ENCODE assay signal across 20 mouse cellular contexts in genomic region chr16:94082960-94083847, GRCm38 (mm10). TPM values are rescaled to one million over a fixed set of nuclear protein-coding genes. Genes with fewer than 3 reads are reported as not detected.
DNase-seq lines count a peak whose midpoint lies in the region; ATAC-seq lines count a peak whose summit lies in the region.
"Had no signal": no experiment of that assay in that cellular context is flagged by ENCODE, and none has a peak within 500 bp of the region (broad histone marks: within the 10 kb centered on the region; RNA-seq: fewer than 3 reads in every experiment).

No protein-coding gene starts in this region.

- no peak overlapping the region for H3K27ac ChIP-seq in kidney, embryonic 14.5 days (ENCODE audit: low read depth, low read length)
- no peak overlapping the region for H3K27ac ChIP-seq in embryonic facial prominence, embryonic 13.5 days
- H3K27ac ChIP-seq: stomach, embryonic 15.5 days had no signal

- H3K36me3 ChIP-seq in kidney, embryonic 14.5 days (ENCODE audit: control insufficient read depth, insufficient read depth, low read length), result no peaks in the 10 kb centered on the region
- H3K36me3 ChIP-seq in embryonic facial prominence, embryonic 13.5 days, result no peaks in the 10 kb centered on the region
- H3K36me3 ChIP-seq: stomach, embryonic 15.5 days had no signal

- no peaks in the 10 kb centered on the region for H3K9me3 ChIP-seq in kidney, embryonic 14.5 days (ENCODE audit: control insufficient read depth, low read length)
- no peaks in the 10 kb centered on the region for H3K9me3 ChIP-seq in embryonic facial prominence, embryonic 13.5 days
- H3K9me3 ChIP-seq: stomach, embryonic 15.5 days had no signal

- H3K9ac ChIP-seq in kidney, embryonic 14.5 days (ENCODE audit: low read depth, low read length), result no peak overlapping the region
- no peak overlapping the region for H3K9ac ChIP-seq in embryonic facial prominence, embryonic 13.5 days
- H3K9ac ChIP-seq: stomach, embryonic 15.5 days had no signal

- H3K4me2 ChIP-seq in kidney, embryonic 14.5 days (replicated peaks; ENCODE audit: low read depth, low read length), result no peak overlapping the region
- H3K4me2 ChIP-seq in embryonic facial prominence, embryonic 13.5 days, result 0 out of 2 replicates have a peak overlapping the region, but pooled peaks have one; percentile 9

- DNase-seq in kidney, adult 11 months, result no peak
- peak; percentile 46 for DNase-seq in thymus, postnatal 4 days
- no peak for DNase-seq in thymus, postnatal 14 days
- no peak for DNase-seq in adrenal gland, postnatal 14 days
- no peak for DNase-seq in adrenal gland, postnatal 10 days
- no peak for DNase-seq in spleen, adult 12 weeks (ENCODE audit: low spot score)
- DNase-seq: adrenal gland, postnatal 25 days; cerebellum, postnatal 14 days; layer of hippocampus, postnatal 36 days; lung, postnatal 14 days; right cerebral cortex, postnatal 25 days had no signal

- WGBS in kidney, embryonic 14.5 days, result under 1% methylated on average over 46 of the region's 46 CpGs
- 1% methylated on average over 46 of the region's 46 CpGs for WGBS in embryonic facial prominence, embryonic 13.5 days

- no peak for ATAC-seq in kidney, embryonic 14.5 days (ENCODE audit: low FRiP score, low TSS enrichment)
- no peak for ATAC-seq in embryonic facial prominence, embryonic 13.5 days (ENCODE audit: insufficient number of reproducible peaks, insufficient read depth, low FRiP score, low TSS enrichment, low read depth)
- ATAC-seq: CD4-positive, CD25-positive, alpha-beta regulatory T cell, adult 4 months; intestine, embryonic 16.5 days; Patski had no signal

- peaks cover 12% of the 10 kb centered on the region; the same call in 1 of the 2 replicates for H3K4me1 ChIP-seq in kidney, embryonic 14.5 days (ENCODE audit: control insufficient read depth, insufficient read depth, low read length)
- H3K4me1 ChIP-seq in embryonic facial prominence, embryonic 13.5 days, result peaks cover 44% of the 10 kb centered on the region

- peaks cover 94% of the 10 kb centered on the region for H3K27me3 ChIP-seq in kidney, embryonic 14.5 days (ENCODE audit: control insufficient read depth, insufficient read depth, low read length)
- peaks cover 98% of the 10 kb centered on the region for H3K27me3 ChIP-seq in embryonic facial prominence, embryonic 13.5 days
- H3K27me3 ChIP-seq: Patski had no signal

- H3K4me3 ChIP-seq in kidney, embryonic 14.5 days (ENCODE audit: low read length), result 0 out of 2 replicates have a peak overlapping the region, but pooled peaks have one; percentile 1
- H3K4me3 ChIP-seq in embryonic facial prominence, embryonic 13.5 days, result peak overlapping the region; percentile 41; the same call in 1 of the 2 replicates
- H3K4me3 ChIP-seq: stomach, embryonic 15.5 days had no signal

RNA-seq across cellular contexts. Expression of gene Sim2, which starts 1.5 kb away (rescaled TPM):
- polyA plus RNA-seq in kidney, embryonic 14.5 days (2014; fragmentation: Nextera tagmentation; extraction: Ambion mirVana), result 2.2 and 2.5 TPM in 2 replicates
- polyA plus RNA-seq in embryonic facial prominence, embryonic 13.5 days (2015; fragmentation: Nextera tagmentation; extraction: Ambion mirVana), result 0.50 and 0.58 TPM in 2 replicates
- total RNA-seq in adrenal gland, postnatal 14 days (2021), result not detected in 2 replicates
- total RNA-seq in adrenal gland, postnatal 10 days (2021), result under 1 TPM in 1 of 2 experiments, not detected in 1; 0.09 TPM
- total RNA-seq: adrenal gland, postnatal 25 days; heart, postnatal 10 days; liver, adult 2 months; monocyte, adult 5-6 weeks had no signal
- polyA plus RNA-seq: CD4-positive, CD25-positive, alpha-beta regulatory T cell, adult 4 months; intestine, embryonic 16.5 days; liver, adult 2 months had no signal
